Mouse (Mus musculus) mesoderm, embryonic 11.5 days (tissue): ENCODE data around the gene Edaradd.
A peak's percentile ranks its signal among the peaks of the same experiment; 100 is the strongest.
"Not testable (repeated sequence)": the region's sequence is repeated elsewhere in the genome, so short reads cannot be mapped to it uniquely, and the experiment has no call there.

ENCODE experiments used
- DNase-seq: peaks from one replicate; pipeline ENCODE4 v3.0.0-alpha.2; 2012; ENCODE audit warnings: low read depth, low spot score

Gene Edaradd

GRCm38 (mm10) chr13:12511189-12511965 lies 8.9 kb downstream of the Edaradd start:
- no peak for DNase-seq

DNA sequence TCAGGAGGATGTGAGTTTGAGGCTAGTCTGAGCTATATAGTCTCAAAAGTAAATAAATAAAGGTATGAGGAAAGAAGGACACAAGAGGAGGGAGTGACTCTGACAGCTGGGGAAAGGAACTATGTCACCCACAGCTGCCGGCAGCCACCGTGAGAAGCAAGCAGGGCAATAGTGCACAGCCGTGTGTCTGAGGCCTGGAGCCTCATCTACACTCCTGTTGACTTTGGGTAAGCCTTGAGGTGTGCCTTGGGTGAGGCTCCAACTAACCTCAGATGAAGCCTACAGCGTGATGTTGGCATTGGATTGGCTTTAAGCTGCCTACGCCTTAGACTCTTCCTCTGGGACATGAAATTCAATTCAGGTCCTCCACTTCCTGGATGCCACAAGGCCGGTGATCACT lies 10.2 kb downstream of the Edaradd start:
- DNase-seq, result no peak

GRCm38 (mm10) chr13:12507426-12507825 lies 12.8 kb downstream of the Edaradd start:
- DNase-seq, result no peak

- DNase-seq, result no peak
These were observed 14.9 kb downstream of the Edaradd start for GRCm38 (mm10) chr13:12505359-12505758.

DNA sequence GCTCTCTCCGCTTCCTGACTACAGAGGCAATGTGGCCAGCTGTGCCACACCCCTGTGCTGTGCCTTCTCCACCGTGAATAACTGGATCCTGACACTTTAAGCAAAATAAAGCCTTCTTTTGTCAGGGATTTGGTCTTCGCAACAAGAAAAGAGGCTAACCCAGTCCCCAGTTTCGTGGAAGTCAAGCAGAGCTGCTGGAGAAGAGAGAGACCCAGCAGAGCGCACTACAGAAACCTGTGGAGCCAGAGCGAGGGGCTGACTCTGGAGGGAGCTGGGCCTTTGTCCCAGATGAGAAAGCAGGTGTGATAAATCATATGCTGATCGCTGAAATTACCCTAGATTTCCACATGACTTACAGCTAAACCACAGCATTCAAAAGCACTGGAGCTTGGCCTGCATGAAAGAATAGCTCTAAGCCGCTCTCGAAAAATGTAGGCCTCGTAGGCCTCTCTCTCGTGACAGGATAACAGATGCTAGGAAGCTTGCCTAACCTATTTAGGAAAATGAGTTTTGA lies 16.9 kb downstream of the Edaradd start:
- DNase-seq, result peak; percentile 70

DNA sequence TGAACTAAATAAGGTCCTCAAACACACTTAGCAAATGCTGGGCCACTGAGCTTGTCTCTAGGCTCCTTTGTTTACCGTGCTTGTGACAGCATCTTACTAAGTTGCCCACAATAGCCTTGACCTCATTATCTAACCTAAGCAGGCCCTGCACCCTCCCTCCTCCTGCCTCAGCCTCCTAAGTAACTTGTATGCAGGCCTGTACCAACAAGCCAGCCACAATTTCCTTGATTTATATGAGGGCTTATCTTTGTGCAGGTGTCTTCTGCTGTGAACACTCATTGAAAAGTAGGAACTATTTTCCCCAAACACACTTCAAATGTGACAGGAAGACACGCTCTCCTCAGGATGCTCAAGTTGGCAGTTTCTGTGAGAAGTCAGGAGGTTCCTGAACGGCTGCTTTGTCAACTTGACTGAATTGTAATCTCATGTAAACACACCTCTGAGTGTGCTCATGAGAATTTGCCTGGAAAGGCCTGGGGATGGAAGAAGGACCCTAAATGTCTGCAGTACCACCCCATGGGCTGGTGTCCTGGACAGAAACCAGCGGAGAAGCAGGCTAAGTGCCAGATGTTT lies 17.5 kb downstream of the Edaradd start:
- no peak for DNase-seq

DNA sequence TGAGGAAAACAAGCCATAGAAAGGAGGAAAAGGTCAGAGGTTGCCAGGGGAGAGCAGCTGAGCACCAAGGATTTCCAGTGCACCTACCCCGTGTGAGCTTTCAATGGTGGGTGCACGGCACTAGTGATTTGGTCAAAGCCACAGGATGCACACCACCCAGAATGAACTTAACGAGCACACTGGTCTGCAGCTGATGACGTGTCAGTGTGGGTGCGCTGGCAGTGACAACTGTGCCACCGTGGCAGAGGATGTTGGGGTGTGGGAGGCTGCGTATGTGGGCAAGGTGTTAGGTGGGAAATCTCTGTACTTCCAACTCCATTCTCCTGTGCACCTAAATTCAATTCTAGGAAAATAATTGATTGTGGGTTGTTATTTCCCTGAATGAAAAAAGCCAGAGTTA lies 21.1 kb downstream of the Edaradd start:
- DNase-seq, result no peak

DNA sequence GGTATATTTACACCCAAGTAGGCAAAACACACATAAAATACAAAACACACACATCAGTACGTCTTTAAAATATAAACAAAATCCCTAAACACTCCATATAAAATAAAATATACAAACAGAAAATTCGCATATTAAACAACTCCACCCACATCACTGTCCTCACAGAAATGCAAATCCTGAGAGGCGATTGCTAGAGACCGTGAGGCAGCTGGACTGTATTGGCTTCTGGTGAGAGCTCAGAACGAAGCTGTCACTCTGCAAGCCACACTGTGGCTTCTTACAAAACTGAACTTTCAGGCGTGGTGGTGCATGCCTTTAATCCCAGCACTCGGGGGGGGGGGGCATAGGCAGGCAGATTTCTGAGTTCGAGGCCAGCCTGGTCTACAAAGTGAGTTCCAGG lies 22.4 kb downstream of the Edaradd start:
- DNase-seq, result no peak

DNA sequence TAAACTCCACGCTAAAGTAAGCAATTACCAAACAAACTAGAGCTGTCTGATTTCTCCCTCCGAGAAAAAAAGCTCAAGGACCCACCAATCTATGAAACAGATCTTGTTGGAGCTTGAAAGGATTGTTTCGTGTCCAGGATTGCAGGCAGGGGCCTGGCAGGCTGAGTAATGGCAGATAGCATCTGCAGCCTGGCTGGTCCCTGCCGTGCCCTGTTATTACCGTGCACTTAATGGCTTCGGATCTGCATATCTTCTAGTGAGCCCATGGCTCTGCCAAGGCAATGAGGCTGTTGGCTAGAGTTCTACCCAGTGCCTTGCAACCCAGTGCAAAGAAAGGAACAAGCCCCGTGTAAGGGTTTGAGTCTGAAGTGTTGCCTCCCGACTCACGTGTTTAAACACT lies 25.5 kb downstream of the Edaradd start:
- DNase-seq, result no peak

DNA sequence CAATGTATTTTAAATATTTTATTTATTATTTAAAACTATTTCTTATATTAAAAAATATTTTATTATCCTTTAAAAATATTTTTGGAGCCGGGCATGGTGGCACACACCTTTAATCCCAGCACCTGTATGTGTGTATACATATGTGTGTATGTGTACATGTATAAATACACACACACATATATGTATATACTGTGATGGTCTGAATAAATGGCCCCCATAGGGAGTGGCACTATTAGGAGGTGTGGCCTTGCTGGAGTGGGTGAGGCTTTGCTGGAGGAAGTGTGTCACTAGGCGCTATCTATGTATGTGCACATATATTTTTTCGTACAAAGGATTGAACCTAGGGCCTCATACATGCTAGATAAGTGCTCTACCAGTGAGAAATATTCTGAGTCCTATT lies 27.7 kb downstream of the Edaradd start:
- DNase-seq, result no peak

- no peak for DNase-seq
These were observed 34.6 kb downstream of the Edaradd start for GRCm38 (mm10) chr13:12485640-12486039.

DNA sequence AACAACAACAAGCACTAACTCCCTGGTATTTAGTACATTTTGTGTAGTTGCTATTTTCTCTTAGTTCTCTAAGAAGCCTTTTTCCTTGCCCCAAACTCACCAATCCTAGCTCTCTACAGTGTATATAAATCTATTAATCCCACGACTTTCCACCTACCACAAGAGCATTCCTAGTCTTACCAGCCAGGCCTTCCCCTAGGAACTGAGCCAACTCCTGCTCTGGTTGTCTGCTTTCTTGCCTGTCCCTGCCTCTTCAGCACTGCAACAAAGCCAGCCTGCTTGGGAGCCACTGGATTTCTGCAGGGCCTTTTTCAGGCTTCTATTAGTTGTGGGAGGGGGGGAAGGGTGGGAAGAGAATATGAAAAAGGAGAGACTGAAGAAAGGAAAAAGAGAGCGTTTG lies 35.0 kb downstream of the Edaradd start:
- DNase-seq, result no peak

GRCm38 (mm10) chr13:12479802-12480201 lies 40.4 kb downstream of the Edaradd start:
- no peak for DNase-seq

DNA sequence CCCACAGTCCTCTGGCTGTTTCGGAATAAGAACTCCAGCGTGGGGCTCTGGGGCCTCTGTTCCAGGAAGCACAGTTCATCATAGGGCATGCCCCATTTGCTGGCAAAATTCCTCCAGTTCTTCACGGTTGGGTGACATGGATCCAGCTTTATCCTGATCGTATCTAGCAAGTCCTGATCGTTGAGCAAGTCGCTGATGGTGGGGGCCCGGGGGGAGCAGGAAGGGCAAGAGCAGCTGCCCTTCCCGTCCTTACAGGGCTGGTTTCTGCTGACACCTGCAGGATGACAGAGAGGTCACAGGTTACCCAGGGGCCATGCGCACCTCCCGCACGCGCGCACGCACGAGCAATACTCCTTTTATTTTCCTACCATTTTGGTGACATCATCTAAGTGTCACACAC lies 41.9 kb downstream of the Edaradd start:
- DNase-seq, result no peak

GRCm38 (mm10) chr13:12476886-12477285 lies 43.4 kb downstream of the Edaradd start:
- no peak for DNase-seq

GRCm38 (mm10) chr13:12475239-12475638 lies 45.0 kb downstream of the Edaradd start:
- no peak for DNase-seq

GRCm38 (mm10) chr13:12473724-12474378 lies 46.4 kb downstream of the Edaradd start:
- peak; percentile 73 for DNase-seq

GRCm38 (mm10) chr13:12468488-12468887 lies 51.8 kb downstream of the Edaradd start:
- no peak for DNase-seq

DNA sequence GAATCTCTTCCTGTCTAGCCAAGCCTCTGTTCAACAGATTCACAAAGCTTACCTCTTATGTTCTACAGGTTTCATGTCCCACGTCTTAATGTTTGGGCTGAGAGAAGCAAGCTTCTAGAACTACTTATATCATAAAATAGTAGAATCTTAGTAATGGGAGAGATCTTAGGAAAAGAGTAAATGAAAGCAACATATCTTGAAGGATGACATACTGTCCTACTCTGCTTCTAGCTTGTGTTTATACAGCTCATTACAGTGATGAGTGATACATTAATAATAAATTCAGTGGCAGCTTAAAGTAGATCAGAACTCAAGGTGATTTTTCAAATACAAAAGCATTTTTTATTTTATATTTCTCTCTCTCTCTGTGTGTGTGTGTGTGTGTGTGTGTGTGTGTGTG lies 55.4 kb downstream of the Edaradd start, which contains the start of gene Lgals8:
Gene Lgals8 (minus strand): TSS at position 101 of the 400 bp plus-strand sequence.
- DNase-seq, result no peak

DNA sequence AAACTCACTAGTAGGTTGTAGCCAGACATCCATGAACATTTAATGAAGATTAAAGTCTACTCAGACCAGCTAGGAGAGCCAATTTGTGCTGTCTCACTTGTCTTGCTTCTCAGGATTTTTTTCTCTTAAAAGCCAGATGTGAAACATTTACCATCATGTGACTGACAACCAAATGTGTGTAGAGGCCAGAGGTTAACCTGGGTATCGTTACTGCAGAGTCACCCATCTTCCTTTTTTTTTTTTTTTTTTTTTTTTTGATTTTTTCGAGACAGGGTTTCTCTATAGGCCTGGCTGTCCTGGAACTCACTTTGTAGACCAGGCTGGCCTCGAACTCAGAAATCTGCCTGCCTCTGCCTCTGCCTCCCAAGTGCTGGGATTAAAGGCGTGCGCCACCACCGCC lies 56.1 kb downstream of the Edaradd start:
- DNase-seq, result not testable (repeated sequence)

DNA sequence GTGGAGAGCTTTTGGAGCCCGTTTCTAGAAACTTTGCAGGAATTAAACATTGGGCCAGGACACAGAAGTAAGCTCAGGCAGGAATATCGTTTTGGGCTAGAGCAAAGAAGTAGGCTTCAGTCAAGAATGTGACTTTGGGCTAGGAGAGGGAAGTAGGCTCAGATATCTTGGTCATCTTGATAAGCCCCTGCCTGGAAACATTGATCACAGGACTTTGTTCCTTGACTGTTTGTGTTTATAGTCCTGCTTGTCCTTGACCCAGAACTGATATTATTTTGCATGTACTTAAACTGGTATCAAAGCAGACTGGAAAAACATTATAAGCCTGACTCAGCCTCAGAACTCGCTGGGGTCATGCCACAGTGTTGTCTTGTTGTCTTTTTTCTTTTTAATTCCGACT lies 57.6 kb downstream of the Edaradd start:
- no peak for DNase-seq

- DNase-seq, result peak; percentile 31
These were observed 58.5 kb downstream of the Edaradd start for GRCm38 (mm10) chr13:12461730-12462119.
